Mouse (Mus musculus) heart, adult 18-20 months (tissue): Measurements from ENCODE around the gene Itch. TPM values are rescaled to one million over a fixed set of nuclear protein-coding genes. Genes with fewer than 3 reads are reported as not detected.
"Not testable (repeated sequence)": the region's sequence is repeated elsewhere in the genome, so short reads cannot be mapped to it uniquely, and the experiment has no call there.

Experiments used
- DNase-seq, 2 experiments: peaks; one replicate each; pipeline ENCODE4 v3.0.0; 2021 to 2022; ENCODE audit warnings: mixed read lengths in 1 of 2
- total RNA-seq, 2 experiments: library from RNA; stranded (reverse); gene quantifications; 2 replicates each; pipeline ENCODE4 v1.2.3; 2021

Itch gene
- total RNA-seq, 2 experiments from 2014 or later: 22.9 to 27.0 TPM

DNA sequence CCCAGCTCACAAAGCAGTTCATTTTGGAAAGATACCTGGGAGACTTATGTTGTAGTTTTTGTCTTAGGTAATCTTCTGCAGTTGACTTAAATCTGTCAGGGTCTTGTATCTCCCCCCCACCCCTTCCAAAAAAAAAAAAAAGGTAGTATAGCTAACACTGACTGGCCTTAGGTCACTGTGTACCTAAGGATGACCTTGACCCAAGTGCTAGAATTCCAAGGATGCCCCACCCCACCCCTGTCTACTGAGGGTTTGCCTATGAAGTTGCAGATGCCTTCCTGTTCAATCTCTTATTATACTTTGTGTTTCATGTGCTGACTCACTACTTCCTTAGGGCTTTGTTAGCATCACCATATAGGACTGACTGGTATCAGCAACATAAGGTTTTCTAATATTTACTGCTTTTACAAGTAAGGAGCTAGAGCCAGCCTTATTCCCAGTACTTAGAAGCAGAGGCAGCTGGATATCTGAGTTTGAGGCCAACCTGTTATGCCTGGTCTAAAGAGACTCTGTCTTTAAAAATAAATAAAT, 8.8 kb downstream of the Itch start:
- no peak for DNase-seq

DNA sequence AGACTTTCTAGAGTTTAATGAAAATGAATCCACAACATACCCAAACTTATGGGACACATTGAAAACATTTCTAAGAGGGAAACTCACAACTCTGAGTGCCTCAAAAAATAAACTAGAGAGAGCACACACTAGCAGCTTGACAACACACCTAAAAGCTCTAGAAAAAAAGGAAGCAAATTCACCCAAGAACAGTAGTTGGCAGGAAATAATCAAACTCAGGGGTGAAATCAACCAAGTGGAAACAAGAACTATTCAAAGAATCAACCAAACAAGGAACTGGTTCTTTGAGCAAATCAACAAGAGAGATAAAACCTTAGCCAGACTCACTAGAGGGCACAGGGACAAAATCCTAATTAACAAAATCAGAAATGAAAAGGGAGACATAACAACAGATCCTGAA, 16.0 kb downstream of the Itch start:
- not testable (repeated sequence) for DNase-seq

- DNase-seq: peak; percentile 14 to 29
Measured at GRCm38 (mm10) chr2:155207419-155207818, 74.1 kb downstream of the Itch start.

DNA sequence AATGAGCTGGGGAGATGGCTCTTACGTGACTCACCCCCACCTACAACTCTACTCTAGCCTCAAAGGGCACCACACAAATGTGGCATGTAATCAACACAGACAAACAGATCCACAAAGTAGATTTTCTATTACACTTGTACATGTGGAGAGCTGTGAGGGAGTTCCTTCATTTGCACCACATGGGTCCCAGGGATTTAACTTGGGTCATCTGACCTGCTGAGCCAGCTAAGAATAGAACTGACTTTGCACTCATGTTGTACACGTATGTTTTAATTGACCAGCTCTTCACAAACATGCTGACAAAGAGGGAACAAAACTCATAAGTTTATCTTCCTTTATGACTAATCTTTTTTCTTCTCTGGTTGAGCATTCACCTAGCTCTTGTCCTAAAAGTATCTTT, 89.8 kb downstream of the Itch start:
- DNase-seq: no peak

- peak; percentile 62 to 73 for DNase-seq
Measured at GRCm38 (mm10) chr2:155224721-155225120, 91.4 kb downstream of the Itch start.

- no peak for DNase-seq
Measured at GRCm38 (mm10) chr2:155235746-155236361, 102.5 kb downstream of the Itch start.

DNA sequence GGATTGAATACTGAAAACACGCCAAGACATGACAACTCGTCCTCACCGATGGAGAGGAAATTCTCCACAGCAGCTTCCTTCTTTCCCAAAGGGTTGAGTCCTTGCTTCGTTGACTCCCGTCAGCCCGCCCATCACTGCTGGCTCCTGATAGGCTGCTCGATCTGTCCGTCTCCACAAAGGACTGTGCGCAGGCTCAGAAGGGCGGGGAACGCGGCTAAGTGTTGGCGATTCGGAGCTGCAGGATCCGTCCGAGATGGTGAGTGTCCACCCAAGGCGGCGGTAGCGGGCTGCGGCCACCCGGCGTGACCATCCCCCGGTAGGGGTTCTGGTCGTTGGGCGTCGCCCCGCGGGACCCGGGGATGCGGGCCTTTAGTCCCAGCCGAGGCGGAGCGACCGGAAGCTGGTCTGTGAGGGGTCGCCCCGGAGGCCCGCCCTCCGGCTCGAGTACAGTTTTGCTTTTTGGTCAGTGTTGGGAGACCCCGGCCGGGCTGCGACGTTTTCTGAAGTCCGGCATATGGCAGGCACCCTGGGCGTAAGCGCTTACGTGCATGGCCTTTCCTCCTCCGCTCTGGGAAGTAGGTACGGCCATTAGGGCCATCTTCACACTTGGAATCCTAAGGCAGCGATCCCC, 103.2 kb downstream of the Itch start, which contains the start of gene Dynlrb1:
Gene Dynlrb1, plus strand, starts transcription at position 172 of the 631 bp plus-strand sequence.
- DNase-seq: peak; percentile 99 to 100

DNA sequence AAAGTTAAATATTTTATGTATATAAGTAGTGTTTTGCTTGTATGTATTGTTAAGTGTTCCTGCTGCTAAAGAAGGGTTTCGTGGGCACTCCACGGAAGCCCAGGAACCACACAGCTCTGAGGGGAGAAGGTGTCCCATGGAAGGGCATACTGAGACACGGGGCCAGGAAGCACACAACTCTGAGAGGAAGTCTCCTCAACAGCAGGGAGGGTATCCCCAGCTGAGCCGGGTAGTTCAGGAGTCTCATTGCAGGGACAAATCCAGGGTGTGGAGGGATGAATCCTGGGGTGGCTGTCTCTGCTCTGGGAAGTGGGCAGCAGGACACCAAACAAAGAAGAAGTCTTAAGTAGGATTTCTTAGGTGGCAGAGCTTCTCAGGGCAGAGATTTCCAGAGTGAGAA, 104.0 kb downstream of the Itch start:
- DNase-seq: no peak

- peak; percentile 39 to 46 for DNase-seq
Measured at GRCm38 (mm10) chr2:155240915-155241314, 107.6 kb downstream of the Itch start.

GRCm38 (mm10) chr2:155242296-155242855, 109.1 kb downstream of the Itch start:
- peak; percentile 50 to 51 for DNase-seq

DNA sequence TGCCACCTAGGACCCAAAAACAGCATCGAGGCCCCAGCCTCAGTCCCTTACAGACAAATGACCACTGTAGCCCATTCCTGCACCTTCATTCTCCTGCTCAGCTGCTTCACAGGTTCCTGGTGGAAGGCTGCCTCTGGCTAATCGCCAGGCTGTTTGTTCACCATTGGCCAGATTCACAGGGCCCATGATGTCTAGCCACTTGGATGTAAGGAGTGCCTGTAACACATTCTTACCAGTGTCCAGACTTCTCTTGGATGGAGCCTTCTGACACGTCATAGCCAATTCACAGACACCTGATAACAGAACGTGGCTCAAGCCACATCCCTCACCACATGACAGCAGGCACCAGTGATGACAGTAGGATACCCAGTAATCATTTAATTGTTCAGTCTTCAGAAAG, 112.9 kb downstream of the Itch start:
- peak; percentile 49 to 58 for DNase-seq

DNA sequence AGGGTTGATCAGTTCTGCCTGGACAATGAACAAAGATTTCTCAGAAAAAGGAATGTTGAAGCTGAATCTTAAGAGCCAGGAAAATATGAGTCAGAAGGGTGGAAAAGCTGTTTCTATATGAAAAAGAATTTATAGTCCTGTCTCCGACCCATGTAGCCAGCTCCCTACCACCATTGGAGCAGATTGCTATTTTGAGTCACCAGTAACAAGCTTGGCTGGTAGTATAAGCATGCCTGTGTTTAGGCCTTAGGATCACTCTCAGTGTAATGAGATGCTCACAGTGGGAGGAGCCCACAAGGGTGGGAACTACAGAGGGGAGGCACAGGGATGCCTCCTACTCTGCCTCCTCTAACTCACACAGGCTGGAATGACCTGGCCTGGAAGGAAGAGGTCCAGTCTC, 114.9 kb downstream of the Itch start:
- no peak for DNase-seq

- DNase-seq: no peak
Measured at GRCm38 (mm10) chr2:155248718-155249117, 115.4 kb downstream of the Itch start.

DNA sequence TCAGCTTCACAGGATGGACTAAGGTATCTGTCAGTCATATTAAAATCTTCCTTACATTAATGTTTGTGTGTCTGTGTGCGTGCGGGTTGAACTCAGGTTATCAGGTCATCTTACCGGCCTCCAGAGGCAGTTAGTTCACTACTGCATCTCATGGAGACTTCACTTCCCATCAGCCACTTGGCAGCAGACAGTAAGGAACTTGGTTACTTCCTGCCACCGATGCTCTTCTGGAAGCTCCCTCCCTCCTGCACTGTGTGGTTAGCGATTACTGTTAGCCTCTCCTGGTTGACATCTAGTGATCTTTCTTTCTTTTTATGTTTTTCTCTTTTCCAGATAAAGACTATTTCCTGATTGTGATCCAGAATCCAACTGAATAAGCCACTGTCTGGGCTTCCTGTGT, 116.3 kb downstream of the Itch start:
- no peak for DNase-seq

GRCm38 (mm10) chr2:155265526-155265925, 132.2 kb downstream of the Itch start:
- no peak for DNase-seq

GRCm38 (mm10) chr2:155266896-155267295, 133.6 kb downstream of the Itch start:
- no peak for DNase-seq

DNA sequence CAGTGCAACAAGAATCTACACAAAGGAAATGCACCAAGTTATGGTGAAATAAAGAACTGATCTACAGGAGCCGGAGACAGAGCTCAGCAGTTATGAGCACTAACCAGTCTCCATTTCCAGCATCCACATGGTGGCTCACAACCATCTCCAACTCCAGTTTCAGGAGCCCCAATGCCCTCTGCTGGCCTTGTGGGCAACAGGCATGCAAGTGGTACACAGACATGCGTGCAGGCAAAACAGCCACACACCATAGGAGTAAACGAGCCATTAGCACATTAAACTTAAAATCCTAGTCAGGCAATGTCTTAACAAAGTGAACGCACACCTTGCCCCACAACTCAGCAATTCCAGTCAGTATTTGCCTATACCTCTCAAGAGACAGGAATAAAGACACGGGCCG, 138.6 kb downstream of the Itch start:
- no peak for DNase-seq

- DNase-seq: no peak
Measured at GRCm38 (mm10) chr2:155272396-155273170, 139.3 kb downstream of the Itch start.

GRCm38 (mm10) chr2:155273603-155274002, 140.3 kb downstream of the Itch start:
- no peak for DNase-seq

- DNase-seq: peak; percentile 97
Measured at GRCm38 (mm10) chr2:155276195-155276594, 142.9 kb downstream of the Itch start, which contains the start of gene Map1lc3a. TSS of gene Map1lc3a (plus strand) at chr2:155276297.
